Mouse (Mus musculus) embryo, embryonic 9.5 days (tissue): ENCODE measurements around the gene Idua.
"Not testable (repeated sequence)": the region's sequence is repeated elsewhere in the genome, so short reads cannot be mapped to it uniquely, and the experiment has no call there.

Experiments used
- DNase-seq: peaks from one replicate; pipeline ENCODE4 v3.0.0-alpha.2; 2017; ENCODE audit errors: extremely low spot score

Idua gene

DNA sequence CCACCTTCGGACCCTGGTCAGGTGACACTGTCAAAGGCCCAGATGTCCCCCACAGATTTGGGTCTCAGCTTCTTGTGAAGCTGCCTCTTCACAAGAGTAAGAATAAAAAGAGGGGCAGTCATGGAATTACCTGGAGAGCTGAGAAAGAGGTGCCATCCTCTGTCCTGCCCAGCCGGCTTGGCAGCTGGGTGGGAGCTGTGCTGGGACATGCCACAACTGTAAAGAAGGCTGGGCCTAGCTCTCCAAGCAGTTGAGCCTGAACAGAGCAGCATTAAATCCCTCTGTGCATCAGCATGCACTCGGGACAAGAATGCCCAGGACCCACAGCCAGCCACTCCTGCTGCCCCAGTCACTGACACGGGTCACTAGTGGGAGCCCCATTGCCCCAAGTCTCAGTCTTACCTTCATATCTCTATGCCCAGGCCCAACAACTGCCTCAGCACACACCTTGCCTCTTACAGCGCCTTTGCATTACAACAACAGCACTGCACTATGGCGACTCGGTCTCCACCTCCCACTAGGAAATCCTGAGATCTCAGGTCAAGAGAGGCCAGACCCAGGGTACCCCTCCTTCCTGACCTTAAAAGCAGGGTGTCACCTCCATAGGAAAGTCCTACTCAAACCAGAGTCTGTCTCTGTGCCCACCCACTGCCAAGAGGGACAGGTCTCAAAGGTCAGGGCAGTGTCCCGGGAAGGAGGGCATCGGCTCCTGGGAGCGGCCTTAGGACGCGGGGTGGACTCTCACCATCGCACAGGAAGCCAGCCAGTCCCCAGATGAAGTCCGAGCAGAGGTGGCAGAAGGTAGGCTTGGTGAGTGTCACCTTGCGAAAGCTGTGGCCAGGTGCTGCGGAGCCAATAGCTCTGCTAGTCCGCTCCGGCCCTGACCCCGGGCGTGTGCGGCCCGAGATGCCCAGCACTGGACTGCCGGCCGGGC is at the start of gene Idua:
Idua (plus strand) TSS at position 634 of the 934 bp plus-strand sequence.
- DNase-seq: no peak

DNA sequence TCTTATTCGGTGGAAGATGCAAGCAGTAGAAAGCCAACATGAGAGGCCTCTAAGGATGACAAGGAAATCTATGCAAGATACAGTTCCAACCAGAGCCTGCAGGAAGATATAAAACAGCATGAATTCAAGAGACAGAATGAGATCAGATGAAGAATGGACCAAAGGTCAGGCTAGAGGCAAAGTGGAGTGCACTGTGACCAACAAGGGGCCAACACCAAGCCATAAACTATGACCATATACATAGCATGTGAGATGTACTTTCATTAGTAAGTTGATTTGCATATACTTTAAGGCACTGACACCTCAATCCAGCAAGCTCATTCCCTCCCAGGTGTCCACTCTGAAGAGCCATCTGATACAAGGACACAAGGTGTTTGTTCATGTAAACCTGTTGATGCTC is 49.7 kb upstream of the Idua start:
- no peak for DNase-seq

DNA sequence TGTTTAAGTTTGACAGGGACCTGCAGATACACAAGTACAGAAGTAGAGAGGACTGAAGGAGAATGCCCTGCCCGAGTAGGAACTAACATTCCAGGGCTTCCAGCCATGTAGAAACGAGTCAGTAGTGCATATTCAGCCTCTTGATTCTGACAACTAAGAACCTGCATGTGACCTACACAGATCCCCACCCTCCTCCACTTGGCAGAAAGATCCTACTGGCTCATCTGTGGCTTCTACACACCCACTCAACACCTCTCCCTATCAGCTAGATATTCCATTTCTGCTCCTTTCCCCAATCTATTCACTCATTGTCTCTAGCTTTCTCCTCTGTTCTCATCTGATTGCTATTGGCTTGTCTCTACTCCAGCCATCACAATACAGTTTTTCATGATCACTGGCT is 38.3 kb upstream of the Idua start:
- no peak for DNase-seq

DNA sequence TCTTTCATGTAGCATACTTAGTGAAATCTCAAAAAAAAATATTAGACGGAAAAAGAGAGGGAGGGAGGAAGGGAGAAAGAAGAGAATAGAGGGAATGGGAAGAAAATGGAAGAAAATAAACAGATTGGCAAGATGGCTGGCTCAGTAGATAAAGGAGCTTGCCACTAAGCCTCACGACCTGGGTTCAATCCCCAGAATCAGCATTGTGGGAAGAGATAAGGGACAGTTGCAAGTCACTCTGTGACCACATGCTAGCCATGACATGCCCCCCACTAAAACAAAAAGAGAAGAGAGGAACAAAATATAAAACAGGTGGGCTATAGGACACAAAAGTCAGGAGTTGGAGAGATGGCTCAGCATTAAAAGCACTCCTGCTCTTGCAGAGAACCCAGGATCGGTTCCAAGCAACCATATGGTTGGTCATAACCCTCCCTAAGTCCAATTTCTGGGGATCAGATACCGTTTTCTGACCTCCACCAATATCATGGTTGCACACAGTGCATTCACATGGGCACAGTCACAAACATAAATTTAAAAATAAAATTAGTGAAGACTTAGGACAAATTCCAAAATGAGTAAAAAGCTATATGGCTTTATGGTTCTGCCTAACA is 34.0 kb upstream of the Idua start:
- no peak for DNase-seq

GRCm38 (mm10) chr5:108628891-108629633 is 31.1 kb upstream of the Idua start:
- DNase-seq: no peak

DNA sequence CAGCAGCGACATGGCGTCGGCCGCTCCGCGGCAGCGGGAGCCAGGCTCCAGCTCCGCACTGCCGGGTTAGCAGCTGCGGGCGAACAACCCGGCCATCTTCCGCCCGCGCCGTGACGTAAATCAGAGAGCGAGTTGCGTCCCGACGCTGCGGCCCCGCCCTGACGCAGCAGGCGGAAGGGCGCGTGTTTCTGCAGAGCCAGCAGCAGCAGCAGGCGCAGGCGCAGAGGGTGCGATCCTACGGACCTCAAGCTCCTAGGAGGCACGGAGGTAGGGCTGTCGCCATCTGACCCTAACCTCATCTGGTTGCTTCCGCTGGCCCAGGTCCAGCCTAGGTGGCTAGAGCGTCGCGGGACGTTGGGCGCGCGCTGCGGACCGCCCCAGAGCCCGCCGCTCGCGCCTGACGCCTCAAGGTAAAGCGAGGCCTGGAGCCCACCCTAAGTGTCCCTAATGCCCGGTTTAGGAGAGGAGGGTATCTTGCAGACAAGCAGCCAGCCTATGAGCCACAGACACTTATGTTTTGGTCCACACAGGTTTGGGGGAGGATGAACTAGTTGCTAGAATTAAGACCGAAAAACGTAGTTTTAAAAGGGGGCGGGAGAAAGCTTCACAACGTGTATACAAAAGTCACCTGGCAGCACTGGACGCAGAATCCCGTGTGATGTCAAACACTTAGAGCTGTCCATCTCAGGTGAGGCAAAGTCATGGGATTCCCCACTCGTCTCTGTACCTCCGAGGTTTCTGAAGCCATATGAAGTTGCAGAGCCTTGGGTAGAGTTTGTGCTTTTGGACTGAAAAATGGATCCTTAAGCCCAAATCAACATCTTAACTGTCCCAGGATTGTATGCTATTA is 30.3 kb upstream of the Idua start, which contains the start of the genes Gak and Tmem175:
Gak (minus strand) TSS at position 122 of the 850 bp plus-strand sequence.
Tmem175 (plus strand) TSS at position 137 of the 850 bp plus-strand sequence.
- DNase-seq: peak; percentile 89

DNA sequence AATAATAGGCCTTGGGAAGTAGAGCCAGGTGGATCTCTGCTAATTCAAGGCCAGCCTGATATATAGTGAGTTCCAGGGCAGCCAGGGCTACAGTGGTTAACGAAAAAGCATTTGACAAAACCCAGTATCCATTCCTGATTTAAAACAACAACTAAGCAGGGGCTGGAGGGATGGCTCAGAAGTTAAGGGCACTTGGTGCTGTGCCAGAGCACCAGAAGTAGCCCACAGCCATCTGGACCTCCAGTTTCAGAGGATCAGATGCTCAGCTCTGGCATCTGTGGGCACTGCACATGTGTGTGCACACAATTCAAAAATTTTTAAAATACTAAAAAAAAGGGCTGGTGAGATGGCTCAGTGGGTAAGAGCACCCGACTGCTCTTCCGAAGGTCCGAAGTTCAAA is 26.5 kb upstream of the Idua start:
- DNase-seq: no peak

GRCm38 (mm10) chr5:108634088-108634487 is 26.0 kb upstream of the Idua start:
- DNase-seq: not testable (repeated sequence)

- no peak for DNase-seq
These were observed 24.0 kb upstream of the Idua start for GRCm38 (mm10) chr5:108636172-108636571.

DNA sequence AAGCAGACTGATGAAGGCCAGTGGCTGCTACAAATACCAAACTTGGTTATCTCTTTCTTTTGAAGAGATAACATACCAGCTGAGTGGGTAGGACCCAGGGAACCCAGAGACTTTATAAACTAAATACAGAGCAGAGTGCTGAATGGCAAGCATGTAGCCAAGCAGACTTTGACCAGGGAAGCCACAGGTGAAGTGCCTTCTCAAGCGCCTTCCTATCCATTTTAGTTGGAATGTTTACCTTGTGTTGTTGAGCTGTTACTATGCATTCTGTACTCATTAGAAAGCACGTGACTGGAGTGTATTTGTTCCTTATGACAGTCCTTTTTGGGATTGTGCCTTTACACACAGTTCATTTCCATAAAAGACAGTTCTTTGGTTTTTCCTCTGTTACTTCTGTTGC is 16.5 kb upstream of the Idua start:
- no peak for DNase-seq

DNA sequence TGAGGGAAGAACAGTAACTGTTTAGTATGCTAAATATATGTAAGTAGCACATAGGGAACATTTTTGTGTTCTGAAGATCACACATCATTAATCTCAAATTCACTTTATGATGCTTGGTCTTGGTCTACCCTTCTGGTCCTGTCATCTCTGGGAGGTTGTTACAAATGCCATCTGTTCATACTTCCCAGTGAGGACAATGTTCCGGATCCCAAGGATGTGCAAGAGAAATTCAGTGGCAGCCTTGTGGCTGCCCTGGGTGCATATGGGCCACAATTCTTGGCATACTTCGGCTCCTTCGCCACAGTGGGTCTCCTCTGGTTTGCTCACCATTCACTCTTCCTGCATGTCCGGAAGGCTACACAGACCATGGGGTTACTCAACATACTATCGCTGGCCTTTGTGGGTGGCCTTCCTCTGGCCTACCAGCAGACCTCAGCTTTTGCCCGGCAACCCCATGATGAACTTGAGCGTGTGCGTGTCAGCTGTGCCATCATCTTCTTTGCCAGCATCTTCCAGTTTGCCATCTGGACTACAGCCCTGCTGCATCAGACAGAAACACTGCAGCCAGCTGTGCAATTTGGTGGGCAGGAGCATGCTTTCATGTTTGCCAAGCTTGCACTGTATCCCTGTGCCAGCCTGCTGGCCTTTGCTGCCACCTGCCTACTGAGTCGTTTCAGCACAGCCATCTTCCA is 14.3 kb upstream of the Idua start:
- no peak for DNase-seq

- no peak for DNase-seq
These were observed 13.8 kb upstream of the Idua start for GRCm38 (mm10) chr5:108646343-108646660.

GRCm38 (mm10) chr5:108647311-108647710 is 12.8 kb upstream of the Idua start:
- no peak for DNase-seq

DNA sequence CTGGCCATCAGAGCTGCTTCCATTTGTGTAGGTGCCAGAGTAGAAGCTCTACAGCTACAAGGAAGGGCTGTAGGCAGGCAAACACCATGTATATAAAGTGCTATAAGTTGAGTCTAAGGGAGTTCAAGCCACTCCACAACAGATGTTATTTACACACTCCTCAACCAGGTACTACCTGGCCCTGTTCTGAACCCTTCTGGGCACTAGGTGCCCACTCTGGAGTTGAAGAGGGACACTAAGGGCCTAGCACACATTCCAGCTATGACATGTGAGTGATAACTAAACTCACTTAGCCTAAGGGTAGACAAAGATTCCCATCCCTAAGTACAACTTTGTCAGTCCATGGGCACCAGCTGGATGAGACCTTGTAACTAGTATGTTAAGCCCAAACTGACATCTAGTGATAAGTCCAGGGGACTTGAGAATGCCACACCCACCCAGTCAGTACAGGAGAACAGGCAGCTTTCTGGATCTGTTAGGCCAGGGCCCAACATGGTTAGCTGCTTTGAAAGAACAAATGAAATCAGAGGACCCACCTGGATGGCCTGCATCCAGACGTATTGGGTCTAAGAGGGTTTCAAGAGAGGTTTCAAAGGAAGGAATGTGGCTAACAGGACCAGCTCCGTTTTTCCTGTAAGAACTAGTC is 12.2 kb upstream of the Idua start:
- no peak for DNase-seq

DNA sequence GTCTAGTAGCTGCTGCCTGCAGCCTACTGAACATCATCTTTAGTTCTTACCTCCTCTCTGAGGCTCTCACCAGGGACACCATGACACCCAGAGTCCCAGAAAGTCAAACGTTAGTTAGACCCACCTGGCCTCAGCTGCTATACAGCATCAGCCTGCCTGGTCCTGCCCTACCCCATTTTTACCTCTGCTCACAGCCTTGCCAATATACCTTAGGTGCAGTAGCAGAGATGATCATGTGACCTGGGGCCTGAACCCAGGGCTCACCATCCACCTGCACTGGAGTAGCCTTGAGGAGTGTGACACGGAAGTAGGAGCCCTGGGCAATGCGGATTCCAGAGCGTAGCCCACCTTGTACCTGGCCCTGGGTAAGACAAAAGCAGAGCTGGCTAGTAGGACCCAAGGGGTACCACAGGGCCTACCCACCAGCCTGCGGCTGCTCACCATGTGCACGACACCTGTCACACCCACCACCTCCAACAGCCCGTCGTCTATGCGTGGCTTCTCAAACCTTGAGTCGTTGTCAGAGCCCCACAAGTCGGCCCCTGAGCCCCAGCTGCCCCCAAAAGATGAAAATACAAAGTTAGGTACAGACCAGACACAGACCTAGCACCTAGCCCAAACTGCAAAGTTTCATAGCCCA is 11.1 kb upstream of the Idua start:
- no peak for DNase-seq

DNA sequence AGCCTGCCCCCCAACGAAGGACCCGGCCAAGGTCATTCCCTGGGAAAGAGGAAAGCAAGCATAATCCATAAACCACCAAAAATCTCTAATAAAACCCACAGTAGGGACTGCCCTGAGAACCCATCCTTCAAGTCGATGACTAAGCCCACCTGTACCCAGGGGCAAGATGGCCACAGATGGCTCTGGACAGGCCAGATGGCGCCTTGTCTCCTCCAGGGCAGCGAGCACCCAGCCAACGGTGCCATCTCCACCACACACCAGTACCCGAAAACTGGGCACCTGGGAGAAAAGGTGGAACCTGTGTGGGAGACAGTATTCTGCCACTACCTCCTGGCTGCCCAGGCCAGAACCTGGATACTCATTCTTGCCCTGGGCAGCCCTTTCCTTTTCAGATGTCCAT is 9.8 kb upstream of the Idua start:
- no peak for DNase-seq

DNA sequence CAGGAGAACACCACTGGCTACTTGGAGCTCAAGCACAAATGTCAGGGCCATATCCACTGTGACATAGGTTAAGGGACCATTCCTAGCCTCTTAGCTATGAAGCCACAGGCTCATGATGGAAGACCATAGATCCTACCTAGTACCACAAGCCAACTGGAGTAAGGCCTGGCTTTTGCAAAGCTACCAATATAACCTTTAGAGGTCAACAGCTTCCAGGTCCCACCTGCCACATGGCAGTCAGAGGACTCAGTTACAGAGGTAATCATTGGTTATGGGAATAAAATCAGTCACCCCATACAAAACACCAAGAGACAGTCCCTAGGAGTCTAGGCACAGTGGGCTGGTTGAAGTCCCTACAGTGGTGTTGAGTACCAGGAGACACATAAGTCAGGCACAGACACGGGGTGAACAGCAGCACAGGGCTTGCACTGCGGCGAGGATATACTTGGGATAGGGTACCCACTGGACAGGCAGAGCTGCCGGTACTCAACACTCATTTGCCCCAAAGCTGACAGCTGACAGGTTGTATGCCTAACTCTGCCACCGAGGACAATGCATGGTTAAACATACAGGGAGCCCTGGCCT is 8.9 kb upstream of the Idua start:
- DNase-seq: no peak

- DNase-seq: peak; percentile 42
These were observed 8.3 kb upstream of the Idua start for GRCm38 (mm10) chr5:108651823-108652222.

DNA sequence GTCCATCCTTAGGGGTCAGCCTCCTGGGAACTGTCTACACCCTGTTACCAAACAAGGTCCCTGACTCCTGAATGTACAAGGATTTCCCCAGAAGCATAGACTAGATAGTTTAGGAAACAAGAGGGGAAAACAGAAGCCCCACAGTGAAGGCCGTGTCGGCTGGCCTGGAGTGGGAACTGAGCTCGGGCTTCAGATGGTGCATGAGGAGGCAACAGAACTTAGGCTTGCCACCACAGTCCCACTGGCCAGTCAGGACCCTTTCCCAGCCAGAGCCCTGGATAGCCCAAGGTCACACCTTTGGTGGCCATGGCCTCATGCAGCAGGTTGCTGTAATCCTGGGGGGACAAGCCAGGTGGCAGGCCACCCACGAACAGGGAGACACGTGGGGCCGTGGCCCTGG is 6.8 kb upstream of the Idua start:
- DNase-seq: no peak
